Mouse (Mus musculus) lung, postnatal 0 days (tissue): Measurements from ENCODE around the gene Polr2h. TPM values are rescaled to one million over a fixed set of nuclear protein-coding genes. Genes with fewer than 3 reads are reported as not detected.
A peak's percentile ranks its signal among the peaks of the same experiment; 100 is the strongest.

Experiments
- ATAC-seq: fragments of 200-750 bp; cut with Nextera tagmentation; 2 replicates; pipeline ENCODE4 v1.8.0; 2017; ENCODE audit warnings: moderate library complexity
- DNase-seq: peaks from one replicate; pipeline ENCODE4 v3.0.0-alpha.2; 2016; ENCODE audit warnings: low spot score
- H3K27ac ChIP-seq: fragments of 300-500 bp; sonication (generic); 2 replicates; pipeline ENCODE4 v1.5.1; 2014; ENCODE audit warnings: antibody characterized with exemption, mild to moderate bottlenecking, low read length, mixed read lengths
- H3K27me3 ChIP-seq: fragments of 300-500 bp; sonication (generic); replicated peaks from 2 replicates; pipeline ENCODE4 v1.6.1; 2014; ENCODE audit warnings: low read length, mixed read lengths; ENCODE audit not compliant: insufficient read depth
- H3K36me3 ChIP-seq: fragments of 300-500 bp; sonication (generic); 2 replicates; pipeline ENCODE4 v1.6.1; 2014; ENCODE audit warnings: low read length, mixed read lengths; ENCODE audit not compliant: insufficient read depth
- H3K4me1 ChIP-seq: fragments of 300-500 bp; sonication (generic); 2 replicates; pipeline ENCODE4 v1.6.1; 2014; ENCODE audit warnings: antibody characterized with exemption, low read depth, low read length, mixed read lengths; ENCODE audit not compliant: insufficient read depth
- H3K4me2 ChIP-seq: fragments of 300-500 bp; sonication (generic); replicated peaks from 2 replicates; pipeline ENCODE4 v1.6.1; 2014; ENCODE audit warnings: low read depth, mild to moderate bottlenecking, low read length, moderate library complexity, mixed read lengths
- H3K4me3 ChIP-seq: fragments of 300-500 bp; sonication (generic); 2 replicates; pipeline ENCODE4 v1.5.1; 2014; ENCODE audit warnings: low read depth, low read length
- H3K9ac ChIP-seq: fragments of 300-500 bp; sonication (generic); replicated peaks from 2 replicates; pipeline ENCODE4 v1.6.1; 2014; ENCODE audit warnings: low read depth, mild to moderate bottlenecking
- H3K9me3 ChIP-seq: fragments of 300-500 bp; sonication (generic); 2 replicates; pipeline ENCODE4 v1.6.1; 2016; ENCODE audit warnings: low read length, mixed read lengths
- CTCF ChIP-seq: IDR thresholded peaks from 2 replicates; pipeline ENCODE4 v1.5.1; 2016; ENCODE audit warnings: antibody characterized with exemption, mild to moderate bottlenecking
- EP300 ChIP-seq: IDR thresholded peaks from 2 replicates; pipeline ENCODE4 v1.6.1; 2016; ENCODE audit warnings: antibody characterized with exemption, mild to moderate bottlenecking, control low read depth
- WGBS: fragments of 180-500 bp; shearing (Covaris S2); extraction: QIAGEN DNeasy Blood & Tissue Kit; methylation state at CpG from one replicate; pipeline ENCODE4 v1.1.7; 2014; 5-methylcytosine and 5-hydroxymethylcytosine counted together
- polyA plus RNA-seq: library from polyadenylated mRNA; unstranded; fragments of >200 nt; fragmentation: Nextera tagmentation; extraction: Ambion mirVana; gene quantifications from 2 replicates; pipeline ENCODE4 v1.2.1, GENCODE M21; 2015

Polr2h gene
- polyA plus RNA-seq, 1 experiment from 2014 or later, result 48.2 TPM

GRCm38 (mm10) chr16:20673706-20674303 is 43.7 kb upstream of the Polr2h start:
- Histone ChIP-seq H3K36me3 (peaks cover 3% of the 10 kb centered on the region), H3K4me1 (peaks cover 14% of the 10 kb centered on the region), H3K27ac (peak overlapping the region; percentile 97), H3K4me3 (peak overlapping the region; percentile 86), H3K4me2 (peak overlapping the region; percentile 77), H3K9me3 (no peaks in the 10 kb centered on the region), H3K27me3 (no peaks in the 10 kb centered on the region), H3K9ac (peak overlapping the region; percentile 87)
- ATAC-seq, result no peak
- 6% methylated on average over 14 of the region's 14 CpGs for WGBS
- TF ChIP-seq CTCF (no peak), EP300 (no peak)
- DNase-seq, result peak; percentile 47

- H3K9ac ChIP-seq, result 0 out of 2 replicates have a peak overlapping the region, but pooled peaks have one; percentile 6
- H3K4me3 ChIP-seq, result no peak overlapping the region
- H3K4me1 ChIP-seq, result peaks cover 14% of the 10 kb centered on the region
- 86% methylated on average over 6 of the region's 6 CpGs for WGBS
- no peak overlapping the region for H3K4me2 ChIP-seq
- H3K27me3 ChIP-seq, result no peaks in the 10 kb centered on the region
- no peaks in the 10 kb centered on the region for H3K9me3 ChIP-seq
- DNase-seq (no peak), ATAC-seq (no peak)
- TF ChIP-seq EP300 (no peak), CTCF (no peak)
- peaks cover 16% of the 10 kb centered on the region for H3K36me3 ChIP-seq
- no peak overlapping the region for H3K27ac ChIP-seq
Observed at GRCm38 (mm10) chr16:20675213-20675612, 42.3 kb upstream of the Polr2h start.

- WGBS, result 67% methylated on average over 4 of the region's 4 CpGs
- no peaks in the 10 kb centered on the region for H3K27me3 ChIP-seq
- TF ChIP-seq CTCF, result peak; percentile 30
- TF ChIP-seq EP300, result no peak
- no peak overlapping the region for H3K9ac ChIP-seq
- H3K4me1 ChIP-seq, result peaks cover 14% of the 10 kb centered on the region
- DNase-seq, result no peak
- H3K9me3 ChIP-seq, result no peaks in the 10 kb centered on the region
- no peak overlapping the region for H3K4me2 ChIP-seq
- H3K27ac ChIP-seq, result no peak overlapping the region
- H3K4me3 ChIP-seq, result no peak overlapping the region
- no peak for ATAC-seq
- H3K36me3 ChIP-seq, result peaks cover 29% of the 10 kb centered on the region
Observed at GRCm38 (mm10) chr16:20676702-20677101, 40.8 kb upstream of the Polr2h start.

GRCm38 (mm10) chr16:20677380-20677779 is 40.1 kb upstream of the Polr2h start:
- 70% methylated on average over 5 of the region's 5 CpGs for whole genome bisulfite sequencing
- TF ChIP-seq CTCF (no peak), EP300 (no peak)

GRCm38 (mm10) chr16:20677974-20678675 is 39.3 kb upstream of the Polr2h start:
- peaks cover 43% of the 10 kb centered on the region for H3K36me3 ChIP-seq
- peak overlapping the region; percentile 73 for H3K27ac ChIP-seq
- TF ChIP-seq CTCF, result no peak
- H3K9ac ChIP-seq, result 0 out of 2 replicates have a peak overlapping the region, but pooled peaks have one; percentile 2
- ATAC-seq (peak; percentile 87), DNase-seq (peak; percentile 94)
- H3K9me3 ChIP-seq, result no peaks in the 10 kb centered on the region
- H3K4me3 ChIP-seq, result no peak overlapping the region
- no peaks in the 10 kb centered on the region for H3K27me3 ChIP-seq
- H3K4me1 ChIP-seq, result peaks cover 14% of the 10 kb centered on the region
- no peak overlapping the region for H3K4me2 ChIP-seq
- 57% methylated on average over 10 of the region's 10 CpGs for WGBS

More at GRCm38 (mm10) chr16:20677380-20677779, 40.1 kb upstream of the Polr2h start:
- ATAC-seq, result no peak
- peaks cover 14% of the 10 kb centered on the region for H3K4me1 ChIP-seq
- H3K9me3 ChIP-seq, result no peaks in the 10 kb centered on the region
- no peak for DNase-seq
- no peak overlapping the region for H3K4me3 ChIP-seq
- H3K4me2 ChIP-seq, result no peak overlapping the region
- peaks cover 36% of the 10 kb centered on the region for H3K36me3 ChIP-seq
- H3K27me3 ChIP-seq, result no peaks in the 10 kb centered on the region
- peak overlapping the region; percentile 73 for H3K27ac ChIP-seq
- H3K9ac ChIP-seq, result 0 out of 2 replicates have a peak overlapping the region, but pooled peaks have one; percentile 2

GRCm38 (mm10) chr16:20690774-20691173 is 26.7 kb upstream of the Polr2h start:
- H3K27me3 ChIP-seq, result no peaks in the 10 kb centered on the region
- TF ChIP-seq EP300, result no peak
- TF ChIP-seq CTCF, result no peak
- H3K4me1 ChIP-seq, result peaks cover 7% of the 10 kb centered on the region; the same call in 1 of the 2 replicates
- H3K36me3 ChIP-seq, result peaks cover 38% of the 10 kb centered on the region
- H3K4me2 ChIP-seq, result no peak overlapping the region
- H3K27ac ChIP-seq, result no peak overlapping the region
- DNase-seq (no peak), ATAC-seq (no peak)
- no peak overlapping the region for H3K4me3 ChIP-seq
- no peaks in the 10 kb centered on the region for H3K9me3 ChIP-seq
- H3K9ac ChIP-seq, result no peak overlapping the region
- 81% methylated on average over 3 of the region's 3 CpGs for WGBS
